Mouse (Mus musculus): ENCODE measurements around the gene Endog. TPM values are rescaled to one million over a fixed set of nuclear protein-coding genes. Genes with fewer than 3 reads are reported as not detected.
"Not testable (repeated sequence)": the region's sequence is repeated elsewhere in the genome, so short reads cannot be mapped to it uniquely, and the experiment has no call there.

The Endog gene
- 1 to 10 TPM in 12 of 26 experiments, under 1 TPM in 4, not detected in 10; 0.71 to 4.0 (median 1.4) TPM for total RNA-seq (2018; cell fraction: chromatin; rRNA removed)
- total RNA-seq (2018; cell fraction: cytosol; rRNA removed) = 1 to 10 TPM; 3.0 to 7.5 (median 5.0) TPM
- 1 to 10 TPM in 17 of 26 experiments, under 1 TPM in 7, not detected in 2; 0.60 to 5.1 (median 1.8) TPM for total RNA-seq (2018; cell fraction: nucleus; rRNA removed)
- polyA plus RNA-seq (2018) = 1.2 to 5.8 TPM (median 3.8 TPM) in 3 replicates

DNA sequence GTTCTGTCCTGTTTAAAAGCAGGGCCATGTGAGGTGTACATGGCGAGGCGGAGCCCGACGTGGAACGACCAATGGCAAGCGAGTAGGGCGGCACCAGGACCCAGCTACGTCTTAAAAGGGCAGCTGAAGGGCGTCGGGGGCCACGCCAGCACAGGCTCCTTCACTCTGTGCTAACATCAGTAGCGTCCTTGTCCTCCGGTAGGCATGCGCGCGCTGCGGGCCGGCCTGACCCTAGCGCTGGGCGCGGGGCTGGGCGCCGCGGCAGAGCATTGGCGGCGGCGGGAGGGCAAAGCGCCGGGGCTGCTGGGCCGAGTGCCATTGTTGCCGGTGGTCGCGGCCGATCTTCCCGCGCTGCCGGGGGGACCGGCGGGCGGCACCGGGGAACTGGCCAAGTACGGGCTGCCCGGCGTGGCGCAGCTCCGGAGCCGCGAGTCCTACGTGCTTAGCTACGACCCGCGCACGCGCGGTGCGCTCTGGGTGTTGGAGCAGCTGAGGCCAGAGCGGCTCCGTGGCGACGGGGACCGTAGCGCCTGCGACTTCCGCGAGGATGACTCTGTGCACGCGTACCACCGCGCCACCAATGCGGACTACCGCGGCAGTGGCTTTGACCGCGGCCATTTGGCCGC lies at the start of gene Endog:
Endog (plus strand) TSS at position 123 of the 626 bp plus-strand sequence.
- Histone ChIP-seq H3K4me3 (ENCODE audit: inconsistent target) (peak within 1 kb of the TSS; percentile 25), H3K79me2 (ENCODE audit: inconsistent target) (no peaks in the 10 kb centered on the region), H3K27ac (no peak within 1 kb of the TSS), H3K36me3 (ENCODE audit: inconsistent target) (peaks cover 31% of the 10 kb centered on the region; the same call in 1 of the 2 replicates)
- under 1% methylated on average over 72 of the region's 75 CpGs for WGBS (ENCODE audit: missing documents)

DNA sequence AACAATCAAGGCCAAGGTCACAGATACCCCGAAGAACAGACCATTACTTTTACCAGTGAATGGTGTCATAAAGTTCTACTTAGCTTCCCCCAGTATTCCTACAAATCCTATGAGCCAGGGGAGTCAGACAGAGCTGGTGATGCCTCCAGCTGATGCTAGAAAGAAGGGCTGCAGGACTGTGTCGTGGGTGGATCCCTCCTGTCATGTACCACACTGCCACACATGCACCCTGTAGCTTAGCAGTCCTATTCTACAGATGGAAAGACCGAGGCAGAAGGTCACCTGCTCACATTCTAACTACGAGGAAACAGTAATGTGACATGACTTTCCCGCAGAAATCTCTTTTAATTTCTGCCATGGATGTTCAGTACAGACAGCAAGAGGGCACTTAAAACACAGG lies 48.5 kb upstream of the Endog start:
- Histone ChIP-seq H3K36me3 (ENCODE audit: inconsistent target) (no peaks in the 10 kb centered on the region), H3K27ac (no peak overlapping the region), H3K4me3 (ENCODE audit: inconsistent target) (no peak overlapping the region), H3K79me2 (ENCODE audit: inconsistent target) (no peaks in the 10 kb centered on the region)
- WGBS (ENCODE audit: missing documents) = 96% methylated on average over 5 of the region's 5 CpGs

DNA sequence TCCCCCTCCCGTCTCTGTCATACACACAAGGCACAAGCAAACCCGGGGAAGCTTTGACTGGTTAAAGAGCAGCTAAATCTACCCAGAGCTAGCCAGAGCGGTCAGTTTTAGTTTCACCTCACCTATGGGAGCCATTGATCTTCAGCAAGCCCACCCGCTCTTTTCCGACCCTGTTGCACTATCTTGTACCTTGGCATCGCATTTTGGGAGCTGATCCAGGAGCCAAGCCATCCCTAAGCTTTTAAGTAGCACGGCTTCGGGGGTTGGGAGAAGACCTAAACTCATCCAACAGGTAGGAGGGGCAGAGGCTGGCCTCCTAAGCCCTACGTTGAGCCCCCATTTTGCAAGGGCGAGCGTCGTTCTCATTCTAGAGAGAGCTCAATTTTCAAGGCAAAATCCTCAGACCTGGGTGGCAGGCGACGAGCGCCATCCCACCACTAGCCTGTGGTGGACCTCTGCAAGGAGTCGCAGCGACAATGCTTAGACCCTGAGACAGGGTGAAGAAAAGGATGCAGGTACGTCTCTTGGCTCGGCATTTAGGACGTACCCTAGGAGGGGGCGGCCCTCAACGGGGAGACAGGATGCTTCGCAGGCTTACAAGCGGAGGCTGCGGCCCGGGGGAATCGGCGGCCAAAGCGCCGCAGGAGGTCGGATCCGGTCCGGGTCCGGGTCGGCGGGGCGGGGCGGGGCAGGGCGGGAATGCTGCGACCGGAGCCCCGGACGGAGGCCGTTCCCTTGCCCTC lies 47.4 kb upstream of the Endog start:
- WGBS (ENCODE audit: missing documents) = 2% methylated on average over 36 of the region's 44 CpGs

DNA sequence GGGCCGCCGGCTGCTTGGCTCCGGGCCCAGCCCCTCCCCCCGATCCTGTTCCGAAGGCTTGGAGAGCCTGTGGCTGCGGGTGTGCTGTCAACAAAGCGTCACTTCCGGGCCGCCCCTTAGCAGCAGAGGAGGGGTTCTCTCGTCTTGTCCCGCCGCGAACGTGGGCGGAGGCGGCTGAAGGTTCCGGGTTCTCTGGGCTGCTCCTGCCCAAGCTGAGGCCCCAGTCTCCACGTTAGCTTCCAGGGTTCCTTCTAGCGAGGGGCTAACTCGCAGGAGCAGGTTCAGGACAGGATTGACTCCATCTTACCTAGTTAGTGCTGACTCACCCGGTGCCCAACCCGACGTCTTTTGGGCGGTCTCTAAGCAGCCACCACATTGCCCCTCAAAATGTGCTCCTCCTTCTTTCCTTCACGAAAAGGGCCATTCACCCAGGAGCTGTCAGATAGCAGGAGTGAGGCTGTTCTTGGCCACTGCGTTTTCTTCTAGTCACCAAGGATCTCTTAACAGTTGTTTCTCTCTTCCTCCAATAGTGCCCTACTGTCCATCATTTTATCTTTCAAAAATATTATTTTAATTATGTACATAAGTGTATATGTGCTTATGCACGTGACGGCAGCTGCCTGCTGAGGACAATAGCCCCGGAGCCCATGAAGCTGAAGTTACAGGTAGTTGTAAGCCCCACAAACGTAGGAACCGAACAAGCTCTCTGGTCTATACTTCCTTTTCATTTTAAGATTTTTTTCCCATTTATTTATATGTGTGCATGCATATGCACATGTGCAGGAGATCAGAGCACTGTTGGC lies 46.6 kb upstream of the Endog start, which contains the start of gene Zer1:
Zer1 (minus strand) TSS at position 114 of the 803 bp plus-strand sequence.
- Histone ChIP-seq H3K79me2 (ENCODE audit: inconsistent target) (no peaks in the 10 kb centered on the region), H3K4me3 (ENCODE audit: inconsistent target) (peak within 1 kb of the TSS; percentile 73), H3K27ac (peak within 1 kb of the TSS; percentile 63), H3K36me3 (ENCODE audit: inconsistent target) (no peaks in the 10 kb centered on the region)
- 11% methylated on average over 31 of the region's 31 CpGs for WGBS (ENCODE audit: missing documents)

More for the DNA sequence above, 47.4 kb upstream of the Endog start:
- H3K79me2 ChIP-seq (ENCODE audit: inconsistent target) = no peaks in the 10 kb centered on the region
- H3K27ac ChIP-seq = 0 out of 2 replicates have a peak overlapping the region, but pooled peaks have one; percentile 1
- H3K36me3 ChIP-seq (ENCODE audit: inconsistent target) = no peaks in the 10 kb centered on the region
- peak overlapping the region; percentile 73 for H3K4me3 ChIP-seq (ENCODE audit: inconsistent target)

DNA sequence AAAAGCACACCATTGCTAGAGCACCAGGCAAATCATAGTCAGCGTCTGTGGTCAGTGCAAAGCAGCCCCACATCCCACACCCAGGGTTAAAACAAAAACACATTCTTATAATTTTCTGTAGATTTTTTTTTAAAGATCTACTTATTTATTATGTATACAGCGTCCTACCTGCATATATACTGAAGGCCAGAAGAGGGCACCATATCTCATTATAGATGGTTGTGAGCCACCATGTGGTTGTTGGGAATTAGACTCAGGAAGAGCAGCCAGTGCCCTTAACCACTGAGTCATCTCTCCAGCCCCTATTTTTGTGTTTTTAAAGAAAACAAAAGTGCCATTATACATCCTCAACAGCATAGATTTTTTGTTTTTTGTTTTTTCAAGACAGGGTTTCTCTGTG lies 42.5 kb upstream of the Endog start:
- 21% methylated on average over 2 of the region's 2 CpGs for WGBS (ENCODE audit: missing documents)
- no peak overlapping the region for H3K27ac ChIP-seq
- H3K79me2 ChIP-seq (ENCODE audit: inconsistent target) = peaks cover under 1% of the 10 kb centered on the region; the same call in 1 of the 2 replicates
- H3K36me3 ChIP-seq (ENCODE audit: inconsistent target) = no peaks in the 10 kb centered on the region
- H3K4me3 ChIP-seq (ENCODE audit: inconsistent target) = no peak overlapping the region

DNA sequence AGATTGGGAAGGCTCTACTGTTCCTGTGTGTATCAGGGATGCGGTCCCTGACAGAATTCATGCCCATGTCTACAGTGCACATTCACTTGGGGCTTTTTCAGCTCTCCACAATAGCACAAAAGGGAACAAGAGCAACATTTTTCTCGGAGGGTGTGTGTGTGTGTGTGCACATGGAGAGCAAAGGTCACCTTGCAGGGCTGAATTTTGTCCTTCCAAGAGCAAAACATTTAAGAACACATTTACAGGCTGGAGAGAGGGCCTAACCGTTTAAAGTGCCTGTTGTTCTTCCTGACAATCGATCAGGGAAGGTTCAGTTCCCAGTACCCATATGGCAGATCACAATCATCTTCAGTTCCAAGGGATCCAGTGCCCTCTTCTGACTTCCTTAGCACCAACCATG lies 41.1 kb upstream of the Endog start:
- Histone ChIP-seq H3K27ac (no peak overlapping the region), H3K79me2 (ENCODE audit: inconsistent target) (peaks cover 14% of the 10 kb centered on the region), H3K4me3 (ENCODE audit: inconsistent target) (no peak overlapping the region), H3K36me3 (ENCODE audit: inconsistent target) (no peaks in the 10 kb centered on the region)
- WGBS (ENCODE audit: missing documents) = 88% methylated on average over 4 of the region's 4 CpGs

DNA sequence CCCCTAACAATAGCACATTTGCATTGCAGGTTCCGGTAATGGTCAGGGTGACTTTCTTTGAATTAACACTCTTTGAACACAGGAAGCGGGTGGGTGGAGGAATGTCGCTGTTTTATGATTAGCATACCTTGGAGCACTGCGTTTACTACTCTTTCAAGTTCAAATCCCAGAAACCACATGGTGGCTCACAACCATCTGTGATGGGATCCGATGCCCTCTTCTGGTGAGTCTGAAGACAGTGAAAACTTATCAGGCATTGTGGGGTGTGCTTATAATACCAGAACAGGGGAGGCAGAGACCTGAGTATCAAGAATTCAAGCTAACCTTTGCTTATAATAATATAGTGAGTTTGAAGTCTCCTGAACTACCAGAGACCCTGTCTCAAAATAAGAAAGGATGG lies 40.1 kb upstream of the Endog start:
- not testable (repeated sequence) for H3K4me3 ChIP-seq (ENCODE audit: inconsistent target); H3K36me3 ChIP-seq (ENCODE audit: inconsistent target); H3K27ac ChIP-seq
- peaks cover 24% of the 10 kb centered on the region for H3K79me2 ChIP-seq (ENCODE audit: inconsistent target)
- WGBS (ENCODE audit: missing documents) = 67% methylated on average over 4 of the region's 5 CpGs

DNA sequence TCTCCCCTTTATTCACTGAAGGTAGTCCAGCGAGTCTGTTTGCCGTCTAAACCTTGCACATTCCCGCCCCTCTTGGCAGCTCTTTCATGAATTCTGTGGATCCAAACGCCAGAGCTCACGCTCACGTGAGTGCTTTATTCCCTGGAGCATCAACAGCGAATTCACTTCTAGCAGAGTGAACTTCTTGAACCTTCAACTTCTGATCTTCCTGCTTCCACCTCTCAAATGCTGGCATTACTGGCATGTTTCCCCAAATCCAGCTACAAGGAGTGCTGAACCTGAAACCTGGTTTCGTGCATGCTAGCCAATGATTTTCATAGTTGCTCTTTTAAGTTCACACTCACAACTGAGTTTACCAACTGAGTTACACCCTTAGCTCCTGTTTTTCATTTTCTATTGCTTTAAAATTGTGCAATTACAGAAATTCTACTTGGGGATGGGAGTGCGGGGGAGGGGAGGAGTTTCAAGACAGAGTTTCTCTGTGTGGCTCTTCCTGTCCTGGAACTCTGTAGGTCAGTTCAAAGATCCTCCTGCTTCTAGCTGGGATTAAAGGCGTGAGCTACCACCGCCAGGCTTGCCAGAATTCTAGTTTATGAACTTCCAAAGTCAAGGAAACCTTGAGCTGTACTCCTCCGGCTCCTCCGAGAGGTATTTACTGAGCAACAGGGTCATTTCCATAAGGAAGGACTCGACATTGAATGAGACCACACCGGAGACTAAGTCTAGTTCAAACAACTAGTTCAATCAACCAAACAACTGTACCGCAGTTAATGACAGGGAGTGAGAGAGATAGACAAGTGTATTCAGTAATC lies 38.3 kb upstream of the Endog start:
- Histone ChIP-seq H3K36me3 (ENCODE audit: inconsistent target) (peaks cover 16% of the 10 kb centered on the region), H3K27ac (peak overlapping the region; percentile 93)
- WGBS (ENCODE audit: missing documents) = 35% methylated on average over 16 of the region's 16 CpGs

DNA sequence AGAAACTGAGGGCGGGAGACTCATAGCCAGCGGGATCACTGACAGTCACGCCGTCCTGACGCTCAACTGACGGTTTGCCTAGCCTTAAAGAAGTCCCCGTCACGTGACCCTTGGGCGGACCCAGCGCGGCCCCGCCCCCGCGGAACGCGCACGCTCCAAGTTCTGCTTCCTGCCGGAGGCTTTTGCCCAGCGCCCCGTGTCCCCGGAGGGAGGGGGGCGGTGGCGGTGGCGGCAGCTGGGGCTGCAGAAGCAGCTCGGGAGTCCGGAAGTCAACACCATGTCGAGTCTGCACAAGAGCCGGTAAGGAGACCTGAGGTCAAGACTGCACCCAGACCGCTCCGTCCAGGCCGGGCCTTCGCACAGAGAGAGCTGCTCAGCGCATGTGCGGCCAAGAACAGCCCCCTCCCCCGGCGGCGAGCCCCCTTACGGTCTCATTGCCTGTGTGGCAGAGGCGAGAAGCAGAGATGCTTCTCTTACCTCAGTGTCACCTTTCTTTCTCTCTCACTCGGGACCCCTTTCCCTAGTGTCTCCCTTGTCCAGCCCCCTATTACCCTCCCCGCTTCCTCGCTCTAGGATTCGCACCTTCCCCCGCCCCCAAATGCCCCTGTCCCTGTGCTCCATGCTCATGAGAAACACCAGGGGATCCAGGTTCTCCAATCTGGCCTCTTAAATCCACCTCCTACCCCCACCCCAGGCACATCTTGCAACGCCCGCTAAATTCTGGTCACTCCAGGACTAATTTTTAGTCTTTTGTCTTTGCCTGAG lies 37.5 kb upstream of the Endog start, which contains the start of gene Tbc1d13:
Tbc1d13 (plus strand) TSS at position 134 of the 765 bp plus-strand sequence.
- WGBS (ENCODE audit: missing documents) = under 1% methylated on average over 45 of the region's 46 CpGs
- H3K79me2 ChIP-seq (ENCODE audit: inconsistent target) = peaks cover 50% of the 10 kb centered on the region

More for the DNA sequence above, 38.3 kb upstream of the Endog start:
- H3K79me2 ChIP-seq (ENCODE audit: inconsistent target) = peaks cover 42% of the 10 kb centered on the region
- H3K4me3 ChIP-seq (ENCODE audit: inconsistent target) = peak overlapping the region; percentile 43

DNA sequence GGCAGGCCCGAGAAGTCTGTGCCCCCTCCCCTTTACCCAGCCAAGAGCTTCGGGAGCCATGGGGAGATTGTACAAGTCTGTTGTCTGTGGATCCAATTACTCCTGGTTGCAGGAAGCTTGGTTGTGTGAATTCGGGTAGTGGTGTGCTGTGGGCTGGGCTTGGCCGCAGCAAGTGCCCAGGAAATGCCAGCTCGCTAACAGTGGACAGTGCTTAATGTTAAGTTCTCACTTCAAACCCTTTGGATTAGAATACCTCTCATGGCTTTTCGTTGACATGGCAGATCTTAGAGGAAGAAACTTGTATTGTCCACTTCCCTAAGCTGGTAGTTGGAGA lies 36.9 kb upstream of the Endog start:
- Histone ChIP-seq H3K36me3 (ENCODE audit: inconsistent target) (peaks cover 27% of the 10 kb centered on the region), H3K79me2 (ENCODE audit: inconsistent target) (peaks cover 54% of the 10 kb centered on the region), H3K27ac (peak overlapping the region; percentile 95), H3K4me3 (ENCODE audit: inconsistent target) (peak overlapping the region; percentile 91)
- WGBS (ENCODE audit: missing documents) = 0% methylated on average over 6 of the region's 6 CpGs

More for the DNA sequence above, 37.5 kb upstream of the Endog start, which contains the start of gene Tbc1d13:
- Histone ChIP-seq H3K36me3 (ENCODE audit: inconsistent target) (peaks cover 23% of the 10 kb centered on the region), H3K27ac (peak within 1 kb of the TSS; percentile 95), H3K4me3 (ENCODE audit: inconsistent target) (peak within 1 kb of the TSS; percentile 91)

DNA sequence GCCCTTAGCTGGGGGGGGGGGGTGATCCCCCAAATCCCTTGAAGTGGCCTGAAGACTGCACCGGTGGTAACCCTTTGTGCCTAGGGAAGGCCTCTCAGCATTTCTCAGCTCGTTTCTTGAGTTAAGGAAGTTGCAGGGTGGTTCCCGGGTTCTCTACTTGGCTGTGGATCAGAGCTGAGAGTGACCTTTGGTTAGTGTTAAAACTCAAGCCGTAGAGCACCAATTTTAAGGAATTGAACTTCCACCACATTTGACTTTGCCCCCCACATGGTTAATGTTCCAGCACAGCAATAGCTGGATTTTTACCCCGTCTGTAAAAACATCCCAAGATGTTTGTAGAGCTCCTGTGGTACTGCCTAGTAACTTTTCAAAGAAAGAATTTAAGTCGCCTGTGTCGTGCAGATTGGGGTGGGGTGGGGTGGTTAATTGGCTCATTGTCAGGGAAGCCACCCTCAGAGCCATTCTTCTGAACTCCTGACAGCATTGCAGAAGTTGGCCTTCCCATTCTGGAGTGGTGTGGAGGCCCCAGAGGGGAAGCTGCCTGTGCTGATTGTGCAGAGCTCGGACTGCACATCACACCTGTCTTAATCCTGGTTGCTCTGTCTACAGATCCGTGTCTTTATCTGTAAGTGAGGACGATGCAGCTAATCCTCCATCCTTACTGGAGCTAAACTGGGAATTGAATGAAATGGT lies 36.2 kb upstream of the Endog start:
- peak overlapping the region; percentile 95 for H3K27ac ChIP-seq
- WGBS (ENCODE audit: missing documents) = 22% methylated on average over 10 of the region's 10 CpGs
- H3K4me3 ChIP-seq (ENCODE audit: inconsistent target) = peak overlapping the region; percentile 91
- peaks cover 56% of the 10 kb centered on the region for H3K79me2 ChIP-seq (ENCODE audit: inconsistent target)
- peaks cover 31% of the 10 kb centered on the region for H3K36me3 ChIP-seq (ENCODE audit: inconsistent target)

DNA sequence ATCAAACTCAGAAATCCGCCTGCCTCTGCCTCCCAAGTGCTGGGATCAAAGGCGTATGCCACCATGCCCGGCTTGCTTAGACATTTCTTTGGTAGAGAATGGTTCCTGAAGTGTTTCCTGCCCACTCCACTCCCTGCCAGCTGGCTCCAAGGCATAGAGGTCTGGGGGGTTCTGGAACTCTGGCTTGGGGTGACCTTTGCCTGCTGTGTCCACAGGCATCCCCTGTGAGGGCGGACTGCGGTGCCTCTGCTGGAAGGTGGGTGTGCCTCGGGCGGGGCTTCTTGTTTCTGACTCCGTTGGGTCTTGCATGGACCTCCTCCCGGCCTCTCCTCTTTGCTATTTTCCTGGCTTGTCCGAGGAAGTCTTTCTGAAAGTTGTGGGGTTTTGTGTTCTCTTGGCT lies 34.8 kb upstream of the Endog start:
- no peak overlapping the region for H3K4me3 ChIP-seq (ENCODE audit: inconsistent target)
- peaks cover 45% of the 10 kb centered on the region for H3K36me3 ChIP-seq (ENCODE audit: inconsistent target)
- peaks cover 70% of the 10 kb centered on the region for H3K79me2 ChIP-seq (ENCODE audit: inconsistent target)
- 94% methylated on average over 10 of the region's 10 CpGs for WGBS (ENCODE audit: missing documents)
- no peak overlapping the region for H3K27ac ChIP-seq
